Mouse (Mus musculus): ENCODE measurements around the gene Vamp9. TPM values are rescaled to one million over a fixed set of nuclear protein-coding genes. Genes with fewer than 3 reads are reported as not detected.

Vamp9 gene
- polyA plus RNA-seq, 1 experiment, result not detected

- DNase-seq, result no peak
- WGBS, result 89% methylated on average over 6 of the region's 6 CpGs
- TF ChIP-seq POLR2A (IDR thresholded peaks at IDR 0.05; ENCODE audit: control insufficient read depth, extremely low read depth, insufficient read depth, low read length, poor library complexity), result no peak
- no peak overlapping the region for H3K4me3 ChIP-seq (ENCODE audit: control insufficient read depth, insufficient read depth, low read length)
- H3K36me3 ChIP-seq (ENCODE audit: control insufficient read depth, insufficient read depth, low read length), result no peaks in the 10 kb centered on the region
- no peak overlapping the region for H3K27ac ChIP-seq (ENCODE audit: control insufficient read depth, insufficient read depth, low read length)
- H3K4me1 ChIP-seq (replicated peaks; ENCODE audit: control insufficient read depth, insufficient read depth, low read length), result no peaks in the 10 kb centered on the region
- no peaks in the 10 kb centered on the region for H3K27me3 ChIP-seq (ENCODE audit: control insufficient read depth, insufficient read depth, low read length)
Measured at GRCm38 (mm10) chr5:99931910-99932309, 25.9 kb downstream of the Vamp9 start.

DNA sequence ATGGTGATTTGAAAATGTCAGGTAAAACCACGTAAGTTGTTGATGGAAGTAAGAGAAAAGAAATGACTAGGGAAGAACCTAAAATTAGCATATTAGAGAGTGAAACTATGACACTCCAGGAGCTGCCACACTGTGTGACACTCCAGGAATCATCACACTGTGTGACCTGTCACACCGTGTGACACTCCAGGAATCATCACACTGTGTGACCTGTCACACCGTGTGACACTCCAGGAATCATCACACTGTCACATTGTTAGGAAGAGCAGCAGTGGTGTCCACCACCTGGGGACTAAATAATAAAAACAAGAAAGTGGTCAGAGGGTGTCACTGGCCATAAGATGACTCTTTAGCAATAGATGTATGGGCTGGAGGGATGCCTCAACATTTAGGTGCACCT lies 33.4 kb downstream of the Vamp9 start:
- DNase-seq, result no peak
- no peak overlapping the region for H3K27ac ChIP-seq (ENCODE audit: control insufficient read depth, insufficient read depth, low read length)
- H3K27me3 ChIP-seq (ENCODE audit: control insufficient read depth, insufficient read depth, low read length), result no peaks in the 10 kb centered on the region
- WGBS, result 90% methylated on average over 3 of the region's 3 CpGs
- TF ChIP-seq CTCF (IDR thresholded peaks at IDR 0.05; ENCODE audit: borderline replicate concordance, control insufficient read depth, extremely low read depth, insufficient read depth, low read length, poor library complexity), result no peak
- TF ChIP-seq POLR2A (IDR thresholded peaks at IDR 0.05; ENCODE audit: control insufficient read depth, extremely low read depth, insufficient read depth, low read length, poor library complexity), result no peak
- H3K4me1 ChIP-seq (replicated peaks; ENCODE audit: control insufficient read depth, insufficient read depth, low read length), result no peaks in the 10 kb centered on the region
- H3K4me3 ChIP-seq (ENCODE audit: control insufficient read depth, insufficient read depth, low read length), result no peak overlapping the region
- no peaks in the 10 kb centered on the region for H3K36me3 ChIP-seq (ENCODE audit: control insufficient read depth, insufficient read depth, low read length)

DNA sequence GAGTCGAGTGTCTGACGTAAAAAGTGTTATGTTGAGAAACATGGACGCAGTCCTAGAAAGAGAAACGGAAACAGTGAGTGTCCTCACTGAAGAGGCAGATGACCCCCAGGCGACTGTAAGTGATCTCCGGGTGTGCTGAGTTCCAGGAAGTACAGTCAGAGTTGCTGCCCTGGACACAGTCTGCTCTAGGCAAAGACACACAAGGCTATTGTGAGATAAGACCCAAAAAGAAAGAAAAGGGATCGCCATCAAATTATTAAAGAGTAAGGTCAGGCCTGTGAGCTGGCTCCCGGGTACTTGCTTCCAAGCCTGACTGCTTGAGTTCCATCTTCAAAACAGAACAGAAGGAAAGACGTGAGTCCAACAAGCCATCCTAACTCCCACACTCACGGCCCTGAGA lies 35.2 kb downstream of the Vamp9 start:
- Histone ChIP-seq H3K27me3 (ENCODE audit: control insufficient read depth, insufficient read depth, low read length) (no peaks in the 10 kb centered on the region), H3K36me3 (ENCODE audit: control insufficient read depth, insufficient read depth, low read length) (no peaks in the 10 kb centered on the region), H3K4me1 (replicated peaks; ENCODE audit: control insufficient read depth, insufficient read depth, low read length) (no peaks in the 10 kb centered on the region), H3K27ac (ENCODE audit: control insufficient read depth, insufficient read depth, low read length) (no peak overlapping the region), H3K4me3 (ENCODE audit: control insufficient read depth, insufficient read depth, low read length) (no peak overlapping the region)
- no peak for DNase-seq
- no peak for TF ChIP-seq CTCF (IDR thresholded peaks at IDR 0.05; ENCODE audit: borderline replicate concordance, control insufficient read depth, extremely low read depth, insufficient read depth, low read length, poor library complexity)
- no peak for TF ChIP-seq POLR2A (IDR thresholded peaks at IDR 0.05; ENCODE audit: control insufficient read depth, extremely low read depth, insufficient read depth, low read length, poor library complexity)
- WGBS, result 95% methylated on average over 10 of the region's 10 CpGs

DNA sequence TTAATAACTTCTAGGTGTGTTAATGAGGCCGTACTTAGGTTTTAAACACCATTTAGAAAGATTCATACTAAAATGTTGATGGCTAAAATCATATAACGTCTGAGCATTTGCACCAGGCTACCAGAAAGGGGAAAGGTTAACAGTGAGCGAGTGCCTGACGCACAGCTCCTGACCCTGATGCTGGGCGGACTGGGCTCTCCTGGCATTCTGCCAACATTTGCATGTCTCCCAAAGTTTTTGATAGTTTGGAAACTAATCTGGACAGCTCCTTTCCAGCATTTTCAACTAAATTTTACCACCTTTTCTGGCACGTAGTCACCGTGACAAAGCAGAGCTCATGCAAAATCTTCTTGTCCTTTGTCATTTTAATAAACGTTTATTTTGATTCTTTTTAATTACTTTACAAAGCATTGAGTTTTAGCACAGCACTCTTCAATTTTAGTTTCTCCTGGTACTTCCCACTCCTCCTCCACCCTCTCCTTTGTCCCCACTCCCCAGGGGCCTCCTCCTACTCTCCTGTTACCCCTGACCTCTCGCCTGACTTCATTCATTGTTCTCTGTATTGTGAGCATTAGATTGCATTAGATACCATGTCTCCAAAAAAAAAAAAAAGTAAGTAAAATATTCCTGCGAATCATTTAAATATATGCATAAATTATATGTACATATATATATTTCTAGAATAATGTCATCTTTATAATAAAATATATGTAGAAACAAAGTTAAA lies 35.9 kb downstream of the Vamp9 start:
- no peaks in the 10 kb centered on the region for H3K4me1 ChIP-seq (replicated peaks; ENCODE audit: control insufficient read depth, insufficient read depth, low read length)
- H3K36me3 ChIP-seq (ENCODE audit: control insufficient read depth, insufficient read depth, low read length), result no peaks in the 10 kb centered on the region
- H3K27ac ChIP-seq (ENCODE audit: control insufficient read depth, insufficient read depth, low read length), result no peak overlapping the region
- WGBS, result 95% methylated on average over 10 of the region's 10 CpGs
- TF ChIP-seq POLR2A (IDR thresholded peaks at IDR 0.05; ENCODE audit: control insufficient read depth, extremely low read depth, insufficient read depth, low read length, poor library complexity), result no peak
- TF ChIP-seq CTCF (IDR thresholded peaks at IDR 0.05; ENCODE audit: borderline replicate concordance, control insufficient read depth, extremely low read depth, insufficient read depth, low read length, poor library complexity), result no peak
- H3K4me3 ChIP-seq (ENCODE audit: control insufficient read depth, insufficient read depth, low read length), result no peak overlapping the region
- no peaks in the 10 kb centered on the region for H3K27me3 ChIP-seq (ENCODE audit: control insufficient read depth, insufficient read depth, low read length)
- no peak for DNase-seq

DNA sequence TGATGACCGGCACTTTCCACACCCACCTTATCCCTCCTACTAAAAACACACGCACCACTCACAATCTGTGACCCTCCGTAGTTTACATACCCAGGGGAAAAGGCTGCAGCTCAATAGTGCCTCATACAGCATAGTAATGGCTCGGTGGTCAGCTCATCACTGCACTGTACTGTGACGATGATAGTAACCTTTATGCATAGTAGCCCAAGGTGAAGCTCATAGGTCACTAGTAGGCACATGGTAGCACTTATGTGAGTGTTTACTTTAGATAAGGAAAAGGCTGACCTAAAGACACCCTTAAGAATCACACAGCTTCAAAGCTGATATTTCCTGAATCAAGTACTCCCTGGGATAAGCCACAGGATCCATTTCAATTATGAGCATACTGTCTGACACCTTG lies 46.5 kb downstream of the Vamp9 start:
- 97% methylated on average over 5 of the region's 5 CpGs for WGBS
- Histone ChIP-seq H3K36me3 (ENCODE audit: control insufficient read depth, insufficient read depth, low read length) (no peaks in the 10 kb centered on the region; the same call in 1 of the 2 replicates), H3K27ac (ENCODE audit: control insufficient read depth, insufficient read depth, low read length) (no peak overlapping the region), H3K4me1 (replicated peaks; ENCODE audit: control insufficient read depth, insufficient read depth, low read length) (no peaks in the 10 kb centered on the region), H3K4me3 (ENCODE audit: control insufficient read depth, insufficient read depth, low read length) (no peak overlapping the region), H3K27me3 (ENCODE audit: control insufficient read depth, insufficient read depth, low read length) (no peaks in the 10 kb centered on the region)
- DNase-seq, result no peak
- no peak for TF ChIP-seq CTCF (IDR thresholded peaks at IDR 0.05; ENCODE audit: borderline replicate concordance, control insufficient read depth, extremely low read depth, insufficient read depth, low read length, poor library complexity)
- no peak for TF ChIP-seq POLR2A (IDR thresholded peaks at IDR 0.05; ENCODE audit: control insufficient read depth, extremely low read depth, insufficient read depth, low read length, poor library complexity)

- H3K27me3 ChIP-seq (ENCODE audit: control insufficient read depth, insufficient read depth, low read length), result no peaks in the 10 kb centered on the region
- TF ChIP-seq POLR2A (IDR thresholded peaks at IDR 0.05; ENCODE audit: control insufficient read depth, extremely low read depth, insufficient read depth, low read length, poor library complexity) (no peak), CTCF (IDR thresholded peaks at IDR 0.05; ENCODE audit: borderline replicate concordance, control insufficient read depth, extremely low read depth, insufficient read depth, low read length, poor library complexity) (no peak)
- WGBS, result 78% methylated on average over 1 of the region's 1 CpGs
Measured at GRCm38 (mm10) chr5:99953883-99954282, 47.8 kb downstream of the Vamp9 start.

DNA sequence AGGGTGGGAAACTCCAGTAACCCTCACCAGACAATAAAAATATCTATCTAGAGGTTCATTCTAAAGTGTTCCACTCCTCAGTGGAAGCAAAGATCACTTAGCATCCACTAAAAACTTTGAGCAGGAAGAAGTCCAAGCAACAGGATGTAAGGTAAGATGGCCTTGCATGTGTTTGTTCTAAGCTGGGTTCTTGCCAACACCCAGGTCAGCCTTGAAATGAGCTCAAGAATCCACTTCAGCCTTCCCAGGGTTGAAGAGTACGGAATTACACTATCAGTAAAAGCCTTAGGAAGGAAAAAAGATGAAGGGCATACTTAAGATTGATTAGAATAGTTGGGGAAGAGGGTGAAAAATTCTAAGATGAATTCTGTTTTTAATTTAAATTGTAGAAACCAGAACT lies 52.6 kb downstream of the Vamp9 start:
- Histone ChIP-seq H3K4me1 (replicated peaks; ENCODE audit: control insufficient read depth, insufficient read depth, low read length) (no peaks in the 10 kb centered on the region), H3K36me3 (ENCODE audit: control insufficient read depth, insufficient read depth, low read length) (peaks cover 48% of the 10 kb centered on the region), H3K27me3 (ENCODE audit: control insufficient read depth, insufficient read depth, low read length) (no peaks in the 10 kb centered on the region), H3K27ac (ENCODE audit: control insufficient read depth, insufficient read depth, low read length) (no peak overlapping the region), H3K4me3 (ENCODE audit: control insufficient read depth, insufficient read depth, low read length) (no peak overlapping the region)
- TF ChIP-seq CTCF (IDR thresholded peaks at IDR 0.05; ENCODE audit: borderline replicate concordance, control insufficient read depth, extremely low read depth, insufficient read depth, low read length, poor library complexity), result no peak
- no peak for TF ChIP-seq POLR2A (IDR thresholded peaks at IDR 0.05; ENCODE audit: control insufficient read depth, extremely low read depth, insufficient read depth, low read length, poor library complexity)
- DNase-seq, result no peak
- WGBS, result 96% methylated on average over 1 of the region's 1 CpGs

More at GRCm38 (mm10) chr5:99953883-99954282, 47.8 kb downstream of the Vamp9 start:
- H3K4me1 ChIP-seq (replicated peaks; ENCODE audit: control insufficient read depth, insufficient read depth, low read length), result no peaks in the 10 kb centered on the region
- H3K27ac ChIP-seq (ENCODE audit: control insufficient read depth, insufficient read depth, low read length), result no peak overlapping the region
- no peak for DNase-seq
- peaks cover 6% of the 10 kb centered on the region; the same call in 1 of the 2 replicates for H3K36me3 ChIP-seq (ENCODE audit: control insufficient read depth, insufficient read depth, low read length)
- H3K4me3 ChIP-seq (ENCODE audit: control insufficient read depth, insufficient read depth, low read length), result no peak overlapping the region

Data from thymus, adult 2 months (tissue).